Mouse (Mus musculus): ENCODE results near the gene Tceanc2. TPM values are rescaled to one million over a fixed set of nuclear protein-coding genes. Genes with fewer than 3 reads are reported as not detected.
"Not testable (repeated sequence)": the region's sequence is repeated elsewhere in the genome, so short reads cannot be mapped to it uniquely, and the experiment has no call there.

Tceanc2 gene
- polyA plus RNA-seq, 1 experiment = 8.9 TPM

GRCm38 (mm10) chr4:107121165-107121943 lies 57.6 kb downstream of the Tceanc2 start:
- TF ChIP-seq POLR2A (IDR thresholded peaks at IDR 0.05; ENCODE audit: extremely low read depth, insufficient read depth, low read length) (no peak), CTCF (IDR thresholded peaks at IDR 0.05; ENCODE audit: extremely low read depth, insufficient read depth, low read length) (peak; percentile 21; the same call in 1 of the 2 replicates)
- Histone ChIP-seq H3K4me1 (ENCODE audit: control insufficient read depth, insufficient read depth, low read length) (no peaks in the 10 kb centered on the region), H3K4me3 (ENCODE audit: insufficient read depth, low read length) (no peak overlapping the region), H3K27ac (ENCODE audit: insufficient read depth, low read length) (no peak overlapping the region)

GRCm38 (mm10) chr4:107120676-107121075 lies 58.2 kb downstream of the Tceanc2 start:
- Histone ChIP-seq H3K4me1 (ENCODE audit: control insufficient read depth, insufficient read depth, low read length) (no peaks in the 10 kb centered on the region), H3K27ac (ENCODE audit: insufficient read depth, low read length) (no peak overlapping the region), H3K4me3 (ENCODE audit: insufficient read depth, low read length) (no peak overlapping the region)
- TF ChIP-seq CTCF (IDR thresholded peaks at IDR 0.05; ENCODE audit: extremely low read depth, insufficient read depth, low read length) (no peak), POLR2A (IDR thresholded peaks at IDR 0.05; ENCODE audit: extremely low read depth, insufficient read depth, low read length) (no peak)

GRCm38 (mm10) chr4:107119056-107119455 lies 59.9 kb downstream of the Tceanc2 start:
- Histone ChIP-seq H3K27ac (ENCODE audit: insufficient read depth, low read length) (no peak overlapping the region), H3K4me3 (ENCODE audit: insufficient read depth, low read length) (no peak overlapping the region), H3K4me1 (ENCODE audit: control insufficient read depth, insufficient read depth, low read length) (no peaks in the 10 kb centered on the region)
- TF ChIP-seq CTCF (IDR thresholded peaks at IDR 0.05; ENCODE audit: extremely low read depth, insufficient read depth, low read length) = no peak
- no peak for TF ChIP-seq POLR2A (IDR thresholded peaks at IDR 0.05; ENCODE audit: extremely low read depth, insufficient read depth, low read length)

GRCm38 (mm10) chr4:107117741-107118385 lies 61.1 kb downstream of the Tceanc2 start:
- Histone ChIP-seq H3K4me3 (ENCODE audit: insufficient read depth, low read length) (no peak overlapping the region), H3K4me1 (ENCODE audit: control insufficient read depth, insufficient read depth, low read length) (no peaks in the 10 kb centered on the region), H3K27ac (ENCODE audit: insufficient read depth, low read length) (no peak overlapping the region)
- no peak for TF ChIP-seq POLR2A (IDR thresholded peaks at IDR 0.05; ENCODE audit: extremely low read depth, insufficient read depth, low read length)
- no peak for TF ChIP-seq CTCF (IDR thresholded peaks at IDR 0.05; ENCODE audit: extremely low read depth, insufficient read depth, low read length)

- H3K4me1 ChIP-seq (ENCODE audit: control insufficient read depth, insufficient read depth, low read length) = no peaks in the 10 kb centered on the region
- no peak overlapping the region for H3K27ac ChIP-seq (ENCODE audit: insufficient read depth, low read length)
- H3K4me3 ChIP-seq (ENCODE audit: insufficient read depth, low read length) = no peak overlapping the region
- TF ChIP-seq POLR2A (IDR thresholded peaks at IDR 0.05; ENCODE audit: extremely low read depth, insufficient read depth, low read length) (no peak), CTCF (IDR thresholded peaks at IDR 0.05; ENCODE audit: extremely low read depth, insufficient read depth, low read length) (no peak)
These were observed 64.6 kb downstream of the Tceanc2 start for GRCm38 (mm10) chr4:107114278-107114677.

GRCm38 (mm10) chr4:107109181-107109580 lies 69.7 kb downstream of the Tceanc2 start:
- H3K4me3 ChIP-seq (ENCODE audit: insufficient read depth, low read length); H3K4me1 ChIP-seq (ENCODE audit: control insufficient read depth, insufficient read depth, low read length); H3K27ac ChIP-seq (ENCODE audit: insufficient read depth, low read length): not testable (repeated sequence)

- no peak overlapping the region for H3K4me3 ChIP-seq (ENCODE audit: insufficient read depth, low read length)
- TF ChIP-seq CTCF (IDR thresholded peaks at IDR 0.05; ENCODE audit: extremely low read depth, insufficient read depth, low read length) (no peak), POLR2A (IDR thresholded peaks at IDR 0.05; ENCODE audit: extremely low read depth, insufficient read depth, low read length) (no peak)
- no peaks in the 10 kb centered on the region for H3K4me1 ChIP-seq (ENCODE audit: control insufficient read depth, insufficient read depth, low read length)
- H3K27ac ChIP-seq (ENCODE audit: insufficient read depth, low read length) = no peak overlapping the region
These were observed 70.6 kb downstream of the Tceanc2 start for GRCm38 (mm10) chr4:107108291-107108731.

GRCm38 (mm10) chr4:107106777-107107176 lies 72.1 kb downstream of the Tceanc2 start:
- no peak overlapping the region for H3K4me3 ChIP-seq (ENCODE audit: insufficient read depth, low read length)
- no peak for TF ChIP-seq CTCF (IDR thresholded peaks at IDR 0.05; ENCODE audit: extremely low read depth, insufficient read depth, low read length)
- TF ChIP-seq POLR2A (IDR thresholded peaks at IDR 0.05; ENCODE audit: extremely low read depth, insufficient read depth, low read length) = no peak

GRCm38 (mm10) chr4:107102220-107102619 lies 76.7 kb downstream of the Tceanc2 start:
- no peak overlapping the region for H3K27ac ChIP-seq (ENCODE audit: insufficient read depth, low read length)
- TF ChIP-seq CTCF (IDR thresholded peaks at IDR 0.05; ENCODE audit: extremely low read depth, insufficient read depth, low read length) = no peak
- TF ChIP-seq POLR2A (IDR thresholded peaks at IDR 0.05; ENCODE audit: extremely low read depth, insufficient read depth, low read length) = no peak
- H3K4me3 ChIP-seq (ENCODE audit: insufficient read depth, low read length) = no peak overlapping the region
- no peaks in the 10 kb centered on the region for H3K4me1 ChIP-seq (ENCODE audit: control insufficient read depth, insufficient read depth, low read length)

More at GRCm38 (mm10) chr4:107106777-107107176, 72.1 kb downstream of the Tceanc2 start:
- Histone ChIP-seq H3K4me1 (ENCODE audit: control insufficient read depth, insufficient read depth, low read length) (no peaks in the 10 kb centered on the region), H3K27ac (ENCODE audit: insufficient read depth, low read length) (no peak overlapping the region)
